Comparison of ENCODE assay signal across 10 mouse cellular contexts in genomic region chr1:182657760-182658159, GRCm38 (mm10).
DNase-seq lines count a peak whose midpoint lies in the region; ATAC-seq lines count a peak whose summit lies in the region.
"Had no signal": no experiment of that assay in that cellular context is flagged by ENCODE, and none has a peak within 500 bp of the region (broad histone marks: within the 10 kb centered on the region; RNA-seq: fewer than 3 reads in every experiment).

No protein-coding gene starts in this region.

- H3K27me3 ChIP-seq in kidney, embryonic 15.5 days: no peaks in the 10 kb centered on the region
- H3K27me3 ChIP-seq in limb, embryonic 10.5 days (ENCODE audit: low read depth, poor library complexity, severe bottlenecking): no peaks in the 10 kb centered on the region
- H3K27me3 ChIP-seq: embryonic facial prominence, embryonic 15.5 days; neural tube, embryonic 12.5 days had no signal

- ATAC-seq in kidney, embryonic 15.5 days (replicated peaks; ENCODE audit: low FRiP score): no peak

- H3K9ac ChIP-seq in kidney, embryonic 15.5 days: no peak overlapping the region
- H3K9ac ChIP-seq: embryonic facial prominence, embryonic 15.5 days; neural tube, embryonic 12.5 days had no signal

- no peaks in the 10 kb centered on the region for H3K36me3 ChIP-seq in kidney, embryonic 15.5 days
- no peaks in the 10 kb centered on the region for H3K36me3 ChIP-seq in limb, embryonic 10.5 days
- H3K36me3 ChIP-seq: embryonic facial prominence, embryonic 15.5 days; neural tube, embryonic 12.5 days had no signal

- H3K4me3 ChIP-seq in kidney, embryonic 15.5 days (replicated peaks): no peak overlapping the region
- H3K4me3 ChIP-seq in limb, embryonic 10.5 days: no peak overlapping the region
- H3K4me3 ChIP-seq: embryonic facial prominence, embryonic 15.5 days; neural tube, embryonic 12.5 days had no signal

- H3K9me3 ChIP-seq in kidney, embryonic 15.5 days (replicated peaks): no peaks in the 10 kb centered on the region
- H3K9me3 ChIP-seq in limb, embryonic 10.5 days (replicated peaks): no peaks in the 10 kb centered on the region
- H3K9me3 ChIP-seq: embryonic facial prominence, embryonic 15.5 days; neural tube, embryonic 12.5 days had no signal

- DNase-seq in kidney, adult 18-20 months: peak; percentile 78
- peak; percentile 57 for DNase-seq in T-cell, adult 2 months (ENCODE audit: low spot score)
- DNase-seq in embryo, embryonic 9.5 days (ENCODE audit: extremely low spot score): peak; percentile 55
- peak; percentile 48 to 77 for DNase-seq in kidney, adult 8-10 months
- DNase-seq in limb, embryonic 10.5 days (ENCODE audit: low spot score): peak; percentile 71
- peak; percentile 79 for DNase-seq in retina, embryonic 14.5 days (ENCODE audit: low spot score)
- peak; percentile 71 for DNase-seq in urinary bladder, postnatal 25 days (ENCODE audit: low spot score)

- H3K4me2 ChIP-seq in kidney, embryonic 15.5 days: no peak overlapping the region
- H3K4me2 ChIP-seq: embryonic facial prominence, embryonic 15.5 days; neural tube, embryonic 12.5 days had no signal

- WGBS in kidney, embryonic 15.5 days: 23% methylated on average over 6 of the region's 6 CpGs
- WGBS in limb, embryonic 10.5 days: 37% methylated on average over 6 of the region's 6 CpGs

- no peak overlapping the region for H3K27ac ChIP-seq in kidney, embryonic 15.5 days
- H3K27ac ChIP-seq in limb, embryonic 10.5 days: no peak overlapping the region; the same call in 1 of the 2 replicates
- H3K27ac ChIP-seq: embryonic facial prominence, embryonic 15.5 days; neural tube, embryonic 12.5 days had no signal

- no peaks in the 10 kb centered on the region for H3K4me1 ChIP-seq in kidney, embryonic 15.5 days
- H3K4me1 ChIP-seq in limb, embryonic 10.5 days: peaks cover 5% of the 10 kb centered on the region
- H3K4me1 ChIP-seq: embryonic facial prominence, embryonic 15.5 days; neural tube, embryonic 12.5 days had no signal
